Mouse (Mus musculus): ENCODE results near the gene Gm21970. TPM values are rescaled to one million over a fixed set of nuclear protein-coding genes. Genes with fewer than 3 reads are reported as not detected.

Gm21970 gene
- total RNA-seq, 1 experiment from 2014 or later = not detected

DNA sequence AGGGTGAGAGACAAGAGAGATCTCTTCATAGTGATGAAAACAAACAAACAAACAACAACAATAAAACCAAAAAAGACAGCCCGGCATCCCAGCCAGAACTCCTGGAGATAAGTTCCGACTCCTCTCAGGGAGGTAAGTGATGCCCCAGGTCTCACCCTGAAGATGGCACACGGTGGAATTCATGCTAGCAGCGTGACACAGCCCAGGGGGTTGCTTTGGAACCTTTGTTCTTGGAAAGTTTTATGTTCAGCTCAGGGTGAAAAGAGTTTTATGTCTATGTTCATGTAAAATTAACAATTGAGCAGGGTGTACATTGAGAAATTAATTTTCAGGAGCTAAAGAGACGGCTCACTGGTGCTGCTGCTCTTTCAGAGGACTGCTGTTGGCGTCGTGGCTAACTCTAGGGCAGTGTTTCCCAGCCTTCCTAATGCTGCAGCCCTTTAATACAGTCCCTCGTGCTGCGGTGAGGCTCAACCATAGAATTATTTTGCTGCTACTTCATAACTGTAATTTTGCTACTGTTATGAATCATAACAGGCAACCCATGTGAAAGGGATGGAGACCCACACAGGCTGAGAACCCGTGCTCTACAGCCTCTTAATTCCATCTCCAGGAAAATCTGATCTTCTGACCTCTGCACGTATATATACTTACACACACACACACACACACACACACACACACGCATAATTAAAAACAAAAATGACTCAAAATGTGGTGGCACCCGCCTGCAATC is 74.2 kb downstream of the Gm21970 start:
- ATAC-seq (replicated peaks in 1 of 2; ENCODE audit: insufficient read depth in 1 of 2, low FRiP score in 2 of 2, low TSS enrichment in 1 of 2, low read depth in 1 of 2, poor library complexity in 2 of 2, severe bottlenecking in 2 of 2) = no peak

DNA sequence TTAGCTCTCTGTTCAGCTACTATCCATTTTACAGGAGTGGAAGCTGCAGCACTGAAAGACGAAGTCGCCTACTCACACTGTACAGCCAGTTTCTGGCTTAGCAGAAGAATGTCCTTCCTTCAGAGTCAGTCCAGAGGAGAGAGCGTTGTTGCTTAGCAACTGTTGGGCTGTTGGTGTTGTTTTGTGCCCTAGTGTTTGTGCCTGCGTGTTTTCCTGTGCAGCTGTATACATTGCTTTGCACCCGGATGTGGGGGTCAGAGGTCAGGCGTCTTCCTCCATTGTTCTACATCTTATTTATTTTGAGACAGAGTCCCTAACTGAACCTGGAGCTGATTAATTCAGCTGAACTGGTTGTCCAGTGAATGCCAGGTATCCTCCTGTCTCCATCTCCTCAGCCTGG is 75.0 kb downstream of the Gm21970 start:
- ATAC-seq (replicated peaks in 1 of 2; ENCODE audit: insufficient read depth in 1 of 2, low FRiP score in 2 of 2, low TSS enrichment in 1 of 2, low read depth in 1 of 2, poor library complexity in 2 of 2, severe bottlenecking in 2 of 2) = no peak

Other genes starting within 250 kb of the Gm21970 start
- gene Olig2, start 166.3 kb upstream of the Gm21970 start, total RNA-seq (2017) = not detected in 2 replicates
- gene Olig1, start 121.9 kb upstream of the Gm21970 start, total RNA-seq (2017) = not detected in 2 replicates
- 133 and 147 TPM in 2 replicates for gene Ifnar2, start 18.9 kb upstream of the Gm21970 start, total RNA-seq (2017)
- gene Il10rb, start 14.4 kb downstream of the Gm21970 start, total RNA-seq (2017) = 55.1 and 57.3 TPM in 2 replicates
- gene Ifnar1, start 93.5 kb downstream of the Gm21970 start, total RNA-seq (2017) = 46.4 and 55.3 TPM in 2 replicates
- gene Ifngr2, start 155.4 kb downstream of the Gm21970 start, total RNA-seq (2017) = 7.1 and 7.5 TPM in 2 replicates
- gene Tmem50b, start 206.1 kb downstream of the Gm21970 start, total RNA-seq (2017) = 11.6 and 21.4 TPM in 2 replicates
- gene Dnajc28, start 227.3 kb downstream of the Gm21970 start, total RNA-seq (2017) = 8.1 and 10.9 TPM in 2 replicates

All from hematopoietic stem cell, adult 5-6 weeks (primary cell).